Mouse (Mus musculus): Measurements from ENCODE around the gene Plekhh2.

DNA sequence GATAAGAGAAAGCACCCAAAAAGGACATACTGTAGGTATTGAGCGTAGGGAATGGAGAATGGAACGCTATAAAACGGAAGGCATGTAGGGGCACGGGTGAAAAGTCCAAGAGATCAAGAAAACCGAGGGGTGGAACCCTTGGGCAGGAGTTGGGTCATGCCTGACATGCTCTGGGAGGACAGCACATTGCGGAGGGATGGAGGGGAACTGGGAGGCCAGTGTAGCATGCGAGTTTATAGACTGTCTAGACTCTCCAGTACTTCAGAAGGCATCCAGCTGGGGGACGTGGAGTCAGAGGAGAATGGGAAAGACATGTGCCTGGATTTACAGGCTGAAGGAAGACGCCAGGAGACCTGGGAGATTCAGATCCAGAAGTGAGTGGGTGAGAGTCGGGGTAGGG, 68.1 kb downstream of the Plekhh2 start:
- TF ChIP-seq POLR2A (IDR thresholded peaks at IDR 0.05; ENCODE audit: insufficient read depth, low read depth, low read length) (no peak), CTCF (IDR thresholded peaks at IDR 0.05) (no peak), EP300 (IDR thresholded peaks at IDR 0.05; ENCODE audit: insufficient read depth, low read depth, low read length) (no peak)

Measured in heart, adult 2 months (tissue).